Mouse (Mus musculus): Measurements from ENCODE around the gene Ambra1.

DNA sequence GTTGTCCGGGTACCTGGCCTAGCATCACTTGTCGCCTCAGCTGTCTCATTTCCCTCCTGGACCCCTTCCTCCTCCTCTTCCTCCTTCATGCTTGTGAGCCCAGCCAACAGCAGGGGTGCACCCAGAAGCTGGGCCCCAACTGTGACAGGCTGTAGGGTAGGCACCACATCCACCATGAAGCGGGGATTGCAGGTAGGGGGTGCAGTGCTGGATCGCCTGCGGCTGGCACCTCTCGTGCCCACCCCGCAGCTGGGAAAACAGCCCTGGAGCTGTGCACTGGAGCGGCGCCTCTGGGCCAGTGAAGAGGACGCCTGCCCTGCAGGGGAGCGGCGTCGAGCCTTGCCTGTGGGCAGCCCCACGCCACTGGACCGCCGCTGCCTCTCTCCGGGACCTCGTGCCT, 215.5 kb downstream of the Ambra1 start, which contains the start of gene Gm9821:
- no peak for TF ChIP-seq CTCF (IDR thresholded peaks at IDR 0.05)
- TF ChIP-seq EP300 (IDR thresholded peaks at IDR 0.05), result no peak

Data from lung, postnatal 0 days (tissue).